Mouse (Mus musculus): ENCODE data around the gene Ndufa4.
"Not testable (repeated sequence)": the region's sequence is repeated elsewhere in the genome, so short reads cannot be mapped to it uniquely, and the experiment has no call there.

Ndufa4 gene

DNA sequence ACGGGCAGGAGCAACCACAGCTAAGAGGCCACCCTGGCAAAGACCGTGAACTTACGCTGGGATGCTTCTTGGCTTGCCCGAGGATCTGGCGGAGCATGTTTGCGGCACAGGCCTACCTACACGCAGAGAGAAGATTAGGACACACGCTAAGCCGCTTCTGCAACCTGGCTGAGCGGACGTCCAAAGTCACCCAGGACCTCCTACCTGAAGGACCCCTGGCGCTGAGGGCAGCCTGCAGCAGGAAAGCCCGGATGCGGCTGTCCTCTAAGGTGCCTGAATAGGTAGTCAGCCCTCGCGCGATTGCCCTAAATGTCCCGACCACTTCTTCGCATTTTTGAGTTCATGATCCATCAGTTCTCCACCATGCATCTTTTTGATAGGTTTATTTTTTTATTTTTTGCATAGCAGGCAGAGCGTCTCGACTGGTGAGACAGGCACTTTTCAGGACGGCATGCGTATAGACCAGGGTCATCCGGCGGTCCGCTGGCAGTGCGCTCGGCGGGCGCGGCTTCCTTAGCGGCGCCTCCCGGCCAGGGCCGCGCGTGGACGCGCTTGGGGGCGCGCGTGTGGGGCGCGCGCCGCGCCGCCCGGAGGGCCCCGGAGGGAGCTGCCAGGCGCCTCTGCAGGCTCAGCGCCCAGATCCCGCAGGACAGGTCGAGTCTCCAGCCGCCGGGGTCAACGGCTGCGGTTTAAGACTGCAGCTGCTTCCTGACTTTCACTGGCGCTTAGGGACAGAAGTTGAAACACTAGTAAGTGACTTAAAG lies at the start of gene Ndufa4, which contains the start of gene Phf14:
Ndufa4 (minus strand) TSS at position 229 of the 764 bp plus-strand sequence.
Phf14 (plus strand) TSS at position 541 of the 764 bp plus-strand sequence.
- DNase-seq = peak; percentile 86

DNA sequence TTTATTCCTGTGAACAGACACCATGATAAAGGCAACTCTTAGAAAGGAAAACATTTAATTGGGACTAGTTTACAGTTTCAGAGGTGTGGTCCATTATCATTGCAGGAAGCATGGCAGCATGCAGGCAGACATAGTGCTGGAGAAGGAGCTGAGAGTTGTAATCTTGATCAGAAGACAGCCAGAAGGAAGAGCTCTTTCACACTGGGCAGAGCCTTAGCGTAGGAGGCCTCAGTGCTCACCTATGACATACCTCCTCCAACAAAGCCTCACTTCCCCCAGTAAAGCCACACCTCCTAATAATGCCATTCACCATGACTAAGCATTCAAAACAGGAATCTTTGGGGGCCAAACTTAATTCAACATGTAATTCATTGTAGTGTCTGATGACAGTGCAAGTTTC lies 40.8 kb upstream of the Ndufa4 start:
- no peak for DNase-seq

DNA sequence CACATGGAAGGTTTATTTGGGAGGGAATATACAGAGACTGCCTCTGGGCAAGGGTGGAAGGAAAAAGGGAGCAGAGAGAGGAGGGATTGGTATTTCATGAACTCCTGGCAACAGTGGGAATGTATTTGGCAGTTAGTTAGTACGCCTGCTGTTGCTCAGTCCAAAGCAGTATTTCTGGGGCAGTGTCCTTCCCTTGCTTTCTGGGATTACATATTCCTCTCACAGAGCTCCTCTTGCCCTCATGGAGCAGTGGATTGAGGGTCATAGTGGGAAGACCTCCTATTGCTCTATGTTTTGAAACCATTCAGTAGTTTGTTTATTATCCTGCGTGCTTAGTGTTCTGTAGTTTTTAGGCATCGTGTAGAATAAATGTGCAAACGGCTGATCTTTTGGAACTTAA lies 34.8 kb upstream of the Ndufa4 start:
- no peak for DNase-seq

DNA sequence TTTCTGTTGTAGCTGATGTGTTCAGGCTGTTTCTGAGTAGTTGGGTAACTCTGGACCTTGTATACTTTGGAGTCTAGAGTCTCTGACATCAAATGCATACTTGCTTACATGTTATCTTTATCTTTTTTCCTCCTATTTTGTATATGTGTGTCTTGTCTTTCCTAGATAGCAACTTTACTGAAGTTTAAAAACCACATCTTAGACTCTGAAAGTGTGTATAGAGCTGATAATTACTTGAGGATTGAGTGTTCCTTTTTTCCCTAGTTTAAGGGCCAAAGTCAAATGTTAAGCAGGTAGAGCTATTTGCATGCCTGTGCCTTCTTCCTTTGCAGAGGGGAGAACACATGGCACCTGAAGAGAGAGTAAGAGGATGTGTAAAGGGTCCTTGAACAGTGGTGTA lies 33.6 kb upstream of the Ndufa4 start:
- DNase-seq = no peak

DNA sequence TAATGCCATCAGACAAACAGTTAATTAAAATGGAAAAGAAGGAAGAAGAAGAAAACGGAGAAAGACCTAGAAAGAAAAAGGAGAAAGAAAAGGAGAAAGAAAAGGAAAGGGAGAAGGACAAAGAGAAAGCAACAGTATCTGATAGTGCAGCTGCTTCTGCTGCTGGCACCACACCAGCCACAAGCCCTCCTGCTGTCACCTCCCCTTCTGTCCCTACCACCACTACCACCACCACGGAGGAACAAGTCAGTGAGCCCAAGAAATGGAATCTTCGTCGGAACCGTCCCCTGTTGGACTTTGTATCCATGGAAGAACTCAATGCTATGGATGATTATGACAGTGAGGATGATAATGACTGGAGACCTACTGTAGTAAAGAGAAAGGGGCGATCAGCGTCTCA lies 26.1 kb upstream of the Ndufa4 start:
- DNase-seq = no peak

DNA sequence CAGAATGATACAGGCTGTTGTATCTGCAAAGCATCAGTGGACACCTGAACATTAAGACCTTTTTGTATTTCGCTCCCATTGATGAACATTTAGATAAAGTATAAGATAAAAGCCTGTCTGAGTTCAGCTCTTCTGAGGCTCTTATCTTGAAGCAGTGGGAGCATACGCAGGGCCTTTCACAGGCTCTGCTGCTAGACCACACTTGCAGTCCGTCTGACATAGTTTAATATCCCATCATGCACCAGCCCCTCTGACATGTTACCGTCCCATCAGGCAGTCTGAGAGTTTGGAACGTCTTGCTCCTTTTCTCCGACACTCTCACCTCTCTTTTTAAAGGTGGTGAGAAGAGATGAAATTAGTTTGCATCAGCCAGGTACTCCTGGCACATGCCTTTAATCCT lies 20.2 kb upstream of the Ndufa4 start:
- DNase-seq = no peak

DNA sequence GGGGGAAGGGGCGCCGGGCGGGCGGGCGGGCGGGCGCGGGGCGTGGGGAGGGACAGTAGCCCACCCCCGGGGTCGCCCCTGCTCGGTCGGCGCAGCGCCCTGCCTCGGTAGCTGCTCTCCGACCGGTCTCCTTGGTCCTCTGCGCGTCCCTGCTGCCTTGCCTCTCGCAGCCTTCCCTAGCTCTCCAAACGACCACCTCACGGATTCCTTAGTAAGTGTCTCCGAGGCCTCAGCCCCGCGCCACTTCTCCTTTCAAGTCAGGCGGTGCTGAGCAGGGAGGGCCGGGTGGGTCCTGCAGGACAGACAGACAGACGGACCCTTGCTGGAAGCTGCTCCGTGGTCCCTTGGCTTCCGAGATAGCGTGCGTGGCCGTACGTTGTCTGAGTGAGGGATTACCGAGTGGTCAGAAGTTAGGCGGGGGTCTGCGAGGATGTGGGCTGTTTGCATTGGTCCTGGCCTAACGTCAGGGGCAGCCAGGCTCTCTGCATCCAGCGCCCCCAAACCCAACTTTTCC lies 18.8 kb upstream of the Ndufa4 start:
- DNase-seq = peak; percentile 48

DNA sequence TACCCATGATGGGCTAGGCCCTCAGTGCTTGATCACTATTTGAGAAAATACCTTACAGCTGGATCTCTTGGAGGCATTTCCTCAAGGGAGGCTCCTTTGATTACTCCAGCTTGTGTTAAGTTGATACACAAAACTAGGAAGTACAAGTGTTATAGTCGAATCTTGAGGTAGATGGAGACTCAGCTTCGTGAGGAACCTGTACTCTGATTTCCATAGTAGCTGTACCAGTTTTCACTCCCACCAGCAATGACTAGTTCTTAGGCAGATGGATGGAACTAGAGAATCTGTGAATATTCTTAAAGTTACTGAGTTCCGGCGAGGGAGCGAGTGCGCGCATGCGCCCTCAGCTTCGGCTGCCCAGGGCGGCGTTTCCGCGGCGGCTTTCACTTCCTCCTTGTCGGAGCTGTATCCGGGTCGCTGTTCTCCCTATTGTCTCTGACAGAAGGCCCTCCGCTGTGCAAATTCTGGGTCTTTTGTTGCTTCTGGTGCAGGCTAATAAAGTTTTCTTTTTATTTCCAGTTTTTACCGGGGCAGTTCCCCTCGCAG lies 18.3 kb upstream of the Ndufa4 start:
- DNase-seq = peak; percentile 91

DNA sequence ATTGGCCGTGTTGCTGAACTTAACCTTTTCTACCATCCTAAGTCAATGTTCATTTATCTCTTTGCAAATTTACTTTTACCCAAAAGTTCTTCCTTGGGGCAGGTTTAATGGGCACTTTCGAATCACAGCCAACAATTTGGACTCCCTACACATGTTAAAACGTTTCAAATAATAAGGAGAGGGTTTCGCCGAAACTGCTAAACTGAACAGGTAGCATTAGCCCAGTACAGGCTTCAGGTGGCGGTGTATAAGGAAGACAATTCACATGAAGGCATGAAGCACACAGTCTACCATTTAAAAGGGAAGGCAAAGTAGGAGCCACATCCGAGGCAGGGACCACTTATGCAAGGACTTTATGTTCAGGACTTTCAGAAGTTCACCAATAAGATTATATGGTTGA lies 873 bp upstream of the Ndufa4 start:
- DNase-seq = no peak

DNA sequence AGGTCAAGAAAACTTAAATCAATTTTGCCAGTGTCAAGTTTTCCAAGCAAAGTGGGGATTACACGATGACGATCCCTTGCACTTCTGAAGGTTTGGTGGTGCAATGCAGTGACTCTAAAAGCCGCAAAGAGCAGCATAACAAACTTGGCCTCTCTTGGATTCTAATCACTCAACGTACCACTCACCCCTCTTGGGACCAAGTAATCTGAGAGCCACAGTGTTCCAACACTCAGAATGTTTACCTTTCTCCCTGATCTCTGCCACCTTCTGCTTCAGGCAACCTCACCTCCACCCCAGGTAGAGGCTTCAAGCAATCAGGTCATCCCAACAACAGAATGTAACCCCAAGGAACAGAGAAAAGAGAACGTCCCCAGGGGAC lies 418 bp downstream of the Ndufa4 start:
- DNase-seq = no peak

DNA sequence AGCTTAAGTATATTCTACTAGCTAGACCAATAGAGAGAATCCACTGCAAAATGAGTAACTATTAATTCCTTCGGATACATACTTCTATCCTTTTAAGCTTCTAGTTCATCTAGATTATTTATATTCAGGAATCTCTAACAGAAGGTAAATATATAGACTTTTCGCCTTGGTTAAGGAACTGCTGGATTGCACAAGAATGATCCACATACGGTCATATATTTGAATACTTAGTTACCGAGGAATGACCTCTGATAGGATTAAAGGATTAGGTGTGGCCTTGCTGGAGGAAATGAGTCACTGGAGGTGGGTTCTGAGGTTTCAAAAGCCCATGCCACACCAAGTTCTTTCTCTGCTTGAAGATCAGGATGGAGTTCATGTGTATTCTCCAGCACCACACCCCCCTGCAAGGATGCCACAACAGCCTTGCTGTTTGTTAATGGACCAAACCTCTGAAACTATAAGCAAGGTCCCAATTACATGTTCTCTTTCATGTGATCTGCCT lies 6.4 kb downstream of the Ndufa4 start:
- DNase-seq = no peak

DNA sequence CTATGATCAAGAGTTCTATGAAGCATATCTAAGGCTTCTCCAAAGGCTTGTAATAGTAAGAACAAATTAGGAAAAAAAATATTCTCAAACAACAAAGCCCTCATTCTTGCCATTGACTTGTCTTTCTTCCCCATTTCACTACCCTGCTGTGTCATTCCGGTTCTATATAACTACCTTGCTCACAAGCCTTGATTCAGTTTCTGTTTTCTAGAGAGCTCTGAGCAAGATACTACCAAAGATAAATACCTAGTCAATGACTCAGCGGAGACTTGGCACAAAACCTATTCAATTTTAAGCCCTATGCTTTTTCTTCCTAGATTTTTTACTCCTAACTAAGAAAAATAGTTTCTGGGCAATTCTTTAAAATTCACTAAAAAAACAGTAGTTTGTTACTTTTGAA lies 31.9 kb downstream of the Ndufa4 start:
- not testable (repeated sequence) for DNase-seq

Measured in right cerebral cortex, postnatal 14 days (tissue).